ENCODE assay signal across 22 mouse cellular contexts in the genomic region with DNA sequence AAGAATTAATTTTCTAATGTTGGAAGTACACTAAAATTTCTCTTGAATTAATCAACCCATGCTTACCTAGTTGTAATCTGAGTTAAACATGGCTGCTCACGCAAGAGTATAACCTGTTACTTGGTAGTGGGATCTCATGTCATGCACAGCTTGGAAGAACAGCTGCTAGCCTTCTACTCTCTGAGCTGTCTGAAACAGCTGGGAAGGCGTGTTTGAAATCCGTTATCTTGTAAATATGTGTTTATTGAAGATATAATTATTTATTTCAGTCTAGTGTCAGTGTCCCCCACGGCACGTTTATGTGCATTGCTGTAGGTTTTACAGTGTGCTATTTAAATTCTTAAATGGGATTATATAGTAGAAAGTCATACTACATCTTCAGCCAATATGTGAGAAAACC.
DNase-seq lines count a peak whose midpoint lies in the region; ATAC-seq and TF ChIP-seq lines count a peak whose summit lies in the region.
"Had no signal": no experiment of that assay in that cellular context is flagged by ENCODE, and none has a peak within 500 bp of the region (broad histone marks: within the 10 kb centered on the region; RNA-seq: fewer than 3 reads in every experiment).

No protein-coding gene starts in this region.

- H3K27ac ChIP-seq in embryonic facial prominence, embryonic 14.5 days (replicated peaks; ENCODE audit: low read depth, low read length) = no peak overlapping the region
- H3K27ac ChIP-seq in embryonic facial prominence, embryonic 10.5 days (replicated peaks) = no peak overlapping the region
- no peak overlapping the region for H3K27ac ChIP-seq in lung, embryonic 14.5 days (ENCODE audit: low read depth)
- no peak overlapping the region for H3K27ac ChIP-seq in lung, embryonic 16.5 days (ENCODE audit: low read length)
- no peak overlapping the region for H3K27ac ChIP-seq in lung, postnatal 0 days (ENCODE audit: low read length)

- no peak for TF ChIP-seq EP300 in lung, postnatal 0 days (IDR thresholded peaks at IDR 0.05)

- H3K4me2 ChIP-seq in embryonic facial prominence, embryonic 14.5 days (ENCODE audit: low read depth, low read length) = no peak overlapping the region
- no peak overlapping the region for H3K4me2 ChIP-seq in lung, embryonic 14.5 days
- H3K4me2 ChIP-seq in lung, embryonic 16.5 days (ENCODE audit: low read depth, low read length) = no peak overlapping the region
- H3K4me2 ChIP-seq in lung, postnatal 0 days (replicated peaks; ENCODE audit: low read depth, low read length) = no peak overlapping the region

- TF ChIP-seq POLR2A in lung, adult 2 months (IDR thresholded peaks at IDR 0.05; ENCODE audit: borderline replicate concordance, extremely low read depth, low read depth, low read length) = no peak

- 78% methylated on average over 5 of the region's 5 CpGs for WGBS in embryonic facial prominence, embryonic 14.5 days
- WGBS in embryonic facial prominence, embryonic 10.5 days = 94% methylated on average over 5 of the region's 5 CpGs
- WGBS in lung, embryonic 14.5 days = 44% methylated on average over 5 of the region's 5 CpGs
- WGBS in lung, embryonic 16.5 days = 46% methylated on average over 5 of the region's 5 CpGs
- WGBS in lung, adult 2 months = 82% methylated on average over 5 of the region's 5 CpGs
- WGBS in lung, postnatal 0 days = 60% methylated on average over 5 of the region's 5 CpGs

- peak; percentile 29 for DNase-seq in embryonic facial prominence, embryonic 14.5 days (ENCODE audit: low spot score)
- no peak for DNase-seq in embryonic facial prominence, embryonic 10.5 days (ENCODE audit: low spot score)
- peak; percentile 72 for DNase-seq in lung, embryonic 14.5 days
- DNase-seq in lung, adult 18-20 months = no peak
- DNase-seq in lung, adult 2 months = no peak
- DNase-seq in lung, postnatal 0 days (ENCODE audit: low spot score) = peak; percentile 41
- DNase-seq in lung, postnatal 25 days (ENCODE audit: low spot score) = no peak
- DNase-seq: adrenal gland, adult 2 months; adrenal gland, adult 8-10 months; adrenal gland, postnatal 10 days; adrenal gland, postnatal 14 days; adrenal gland, postnatal 25 days; adrenal gland, postnatal 36 days; B cell, adult 2 months; cerebellum, adult 11 months; cerebellum, adult 11-12 months had no signal

- H3K4me3 ChIP-seq in embryonic facial prominence, embryonic 14.5 days (ENCODE audit: low read depth, low read length) = no peak overlapping the region
- H3K4me3 ChIP-seq in embryonic facial prominence, embryonic 10.5 days = no peak overlapping the region
- H3K4me3 ChIP-seq in lung, embryonic 14.5 days (ENCODE audit: low read depth, low read length) = no peak overlapping the region
- no peak overlapping the region for H3K4me3 ChIP-seq in lung, embryonic 16.5 days (ENCODE audit: low read length)
- H3K4me3 ChIP-seq in lung, adult 2 months (replicated peaks; ENCODE audit: extremely low read depth, low read depth, low read length) = no peak overlapping the region
- H3K4me3 ChIP-seq in lung, postnatal 0 days (ENCODE audit: low read depth, low read length) = no peak overlapping the region

- H3K9me3 ChIP-seq in embryonic facial prominence, embryonic 14.5 days (ENCODE audit: control insufficient read depth, low read length) = no peaks in the 10 kb centered on the region
- H3K9me3 ChIP-seq in embryonic facial prominence, embryonic 10.5 days = no peaks in the 10 kb centered on the region
- no peaks in the 10 kb centered on the region for H3K9me3 ChIP-seq in lung, embryonic 14.5 days (ENCODE audit: low read depth, low read length)
- peaks cover 3% of the 10 kb centered on the region; the same call in 1 of the 2 replicates for H3K9me3 ChIP-seq in lung, embryonic 16.5 days (ENCODE audit: control insufficient read depth, low read length)
- no peaks in the 10 kb centered on the region for H3K9me3 ChIP-seq in lung, postnatal 0 days (ENCODE audit: low read length)
- H3K9me3 ChIP-seq: G1E had no signal

- H3K27me3 ChIP-seq in embryonic facial prominence, embryonic 14.5 days (replicated peaks; ENCODE audit: control insufficient read depth, insufficient read depth, low read length) = no peaks in the 10 kb centered on the region
- H3K27me3 ChIP-seq in embryonic facial prominence, embryonic 10.5 days (replicated peaks; ENCODE audit: low read depth, poor library complexity, severe bottlenecking) = no peaks in the 10 kb centered on the region
- H3K27me3 ChIP-seq in lung, embryonic 14.5 days (ENCODE audit: insufficient read depth, low read length) = no peaks in the 10 kb centered on the region
- H3K27me3 ChIP-seq in lung, embryonic 16.5 days (ENCODE audit: control insufficient read depth, insufficient read depth, low read depth, low read length) = no peaks in the 10 kb centered on the region
- H3K27me3 ChIP-seq in lung, postnatal 0 days (replicated peaks; ENCODE audit: insufficient read depth, low read length) = no peaks in the 10 kb centered on the region
- H3K27me3 ChIP-seq: CH12.LX, Patski had no signal

- ATAC-seq in embryonic facial prominence, embryonic 14.5 days (ENCODE audit: low read depth) = no peak
- ATAC-seq in lung, embryonic 14.5 days (ENCODE audit: insufficient read depth) = no peak
- ATAC-seq in lung, embryonic 16.5 days (ENCODE audit: low read depth) = peak; percentile 71
- no peak; the same call in 1 of the 2 replicates for ATAC-seq in lung, postnatal 0 days
- ATAC-seq: activated CD4-positive, CD25-positive, alpha-beta regulatory T cell, adult 4 months; CD4-positive, CD25-positive, alpha-beta regulatory T cell, adult 4 months; Patski had no signal

- no peak overlapping the region for H3K9ac ChIP-seq in embryonic facial prominence, embryonic 14.5 days (ENCODE audit: low read depth, low read length)
- H3K9ac ChIP-seq in lung, embryonic 14.5 days = no peak overlapping the region
- H3K9ac ChIP-seq in lung, embryonic 16.5 days (ENCODE audit: low read length) = no peak overlapping the region
- H3K9ac ChIP-seq in lung, postnatal 0 days (replicated peaks; ENCODE audit: low read depth) = no peak overlapping the region

- no peaks in the 10 kb centered on the region for H3K36me3 ChIP-seq in embryonic facial prominence, embryonic 14.5 days (ENCODE audit: control insufficient read depth, insufficient read depth, low read length)
- no peaks in the 10 kb centered on the region for H3K36me3 ChIP-seq in embryonic facial prominence, embryonic 10.5 days (replicated peaks)
- 0 out of 2 replicates have a peak, but pooled peaks cover under 1% of the 10 kb centered on the region for H3K36me3 ChIP-seq in lung, embryonic 14.5 days (ENCODE audit: insufficient read depth)
- H3K36me3 ChIP-seq in lung, embryonic 16.5 days (ENCODE audit: control insufficient read depth, insufficient read depth, low read length) = no peaks in the 10 kb centered on the region
- H3K36me3 ChIP-seq in lung, postnatal 0 days (ENCODE audit: insufficient read depth, low read length) = no peaks in the 10 kb centered on the region

- no peak for TF ChIP-seq CTCF in lung, embryonic 14.5 days (IDR thresholded peaks at IDR 0.05; ENCODE audit: low read depth)
- no peak for TF ChIP-seq CTCF in lung, adult 2 months (IDR thresholded peaks at IDR 0.05; ENCODE audit: insufficient read depth, low read length)
- no peak for TF ChIP-seq CTCF in lung, postnatal 0 days (IDR thresholded peaks at IDR 0.05)

- no peaks in the 10 kb centered on the region for H3K4me1 ChIP-seq in embryonic facial prominence, embryonic 14.5 days (ENCODE audit: control insufficient read depth, insufficient read depth, low read length)
- no peaks in the 10 kb centered on the region for H3K4me1 ChIP-seq in embryonic facial prominence, embryonic 10.5 days
- no peaks in the 10 kb centered on the region for H3K4me1 ChIP-seq in lung, embryonic 14.5 days (ENCODE audit: insufficient read depth)
- H3K4me1 ChIP-seq in lung, embryonic 16.5 days (replicated peaks; ENCODE audit: control insufficient read depth, insufficient read depth, low read length) = no peaks in the 10 kb centered on the region
- H3K4me1 ChIP-seq in lung, adult 2 months (ENCODE audit: control insufficient read depth, insufficient read depth, low read length) = no peaks in the 10 kb centered on the region
- H3K4me1 ChIP-seq in lung, postnatal 0 days (ENCODE audit: insufficient read depth, low read depth, low read length) = no peaks in the 10 kb centered on the region

Comparison
In these comparisons a context has a peak if more than half of its experiments do, and no peak if none do; other contexts are left out.
1. DNase-seq: peak in embryonic facial prominence, embryonic 14.5 days (single experiment), lung, embryonic 14.5 days (single experiment) and lung, postnatal 0 days (single experiment); none in embryonic facial prominence, embryonic 10.5 days (single experiment), lung, adult 18-20 months (0 of 2), lung, adult 2 months (single experiment) and lung, postnatal 25 days (single experiment).